In the genomic region with DNA sequence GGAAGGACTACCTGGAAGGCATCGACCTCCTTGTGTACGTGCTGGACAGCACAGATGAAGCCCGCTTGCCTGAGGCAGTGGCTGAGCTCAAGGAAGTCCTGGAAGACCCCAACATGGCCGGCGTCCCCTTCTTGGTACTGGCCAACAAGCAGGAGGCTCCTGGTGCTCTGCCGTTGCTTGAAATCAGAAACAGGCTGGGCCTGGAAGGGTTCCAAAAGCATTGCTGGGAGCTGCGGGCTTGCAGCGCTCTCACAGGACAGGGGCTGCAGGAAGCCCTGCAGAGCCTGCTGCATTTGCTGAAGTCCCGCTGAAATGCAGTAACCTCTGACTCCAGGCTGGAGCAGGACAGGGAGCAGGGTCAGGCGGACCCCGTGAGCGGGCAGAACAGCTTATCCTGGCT, we compare ENCODE assay signal across 10 mouse cellular contexts. TPM values are rescaled to one million over a fixed set of nuclear protein-coding genes. Genes with fewer than 3 reads are reported as not detected.
A peak's percentile ranks its signal among the peaks of the same experiment; 100 is the strongest.
DNase-seq lines count a peak whose midpoint lies in the region; ATAC-seq and TF ChIP-seq lines count a peak whose summit lies in the region.
"Had no signal": no experiment of that assay in that cellular context is flagged by ENCODE, and none has a peak within 500 bp of the region (broad histone marks: within the 10 kb centered on the region; RNA-seq: fewer than 3 reads in every experiment).

No protein-coding gene starts in this region.

- no peaks in the 10 kb centered on the region for H3K27me3 ChIP-seq in intestine, postnatal 0 days (replicated peaks; ENCODE audit: control insufficient read depth, insufficient read depth, low read length)
- no peaks in the 10 kb centered on the region for H3K27me3 ChIP-seq in intestine, embryonic 15.5 days (replicated peaks)
- no peaks in the 10 kb centered on the region for H3K27me3 ChIP-seq in stomach, embryonic 16.5 days (ENCODE audit: control insufficient read depth, insufficient read depth, low read length)

- no peak overlapping the region for H3K4me3 ChIP-seq in intestine, postnatal 0 days (ENCODE audit: low read depth, low read length)
- H3K4me3 ChIP-seq in intestine, embryonic 15.5 days (replicated peaks) = no peak overlapping the region
- no peak overlapping the region for H3K4me3 ChIP-seq in stomach, embryonic 16.5 days (replicated peaks; ENCODE audit: low read length)
- no peak overlapping the region for H3K4me3 ChIP-seq in layer of hippocampus, adult 2 months

- H3K9me3 ChIP-seq in intestine, postnatal 0 days (ENCODE audit: control insufficient read depth) = no peaks in the 10 kb centered on the region
- H3K9me3 ChIP-seq in intestine, embryonic 15.5 days = no peaks in the 10 kb centered on the region
- no peaks in the 10 kb centered on the region for H3K9me3 ChIP-seq in stomach, embryonic 16.5 days (replicated peaks; ENCODE audit: control insufficient read depth, low read length)

- no peaks in the 10 kb centered on the region for H3K4me1 ChIP-seq in intestine, postnatal 0 days (replicated peaks; ENCODE audit: control insufficient read depth, insufficient read depth, low read length)
- H3K4me1 ChIP-seq in intestine, embryonic 15.5 days (replicated peaks) = 0 out of 2 replicates have a peak, but pooled peaks cover 6% of the 10 kb centered on the region
- H3K4me1 ChIP-seq in stomach, embryonic 16.5 days (ENCODE audit: control insufficient read depth, insufficient read depth, low read length) = peaks cover 6% of the 10 kb centered on the region; the same call in 1 of the 2 replicates

- no peak for ATAC-seq in intestine, postnatal 0 days
- ATAC-seq in intestine, embryonic 15.5 days = no peak
- no peak for ATAC-seq in stomach, embryonic 16.5 days (ENCODE audit: insufficient read depth, low FRiP score)

- DNase-seq in adrenal gland, postnatal 10 days = peak; percentile 29
- DNase-seq in adrenal gland, postnatal 36 days = no peak
- DNase-seq in right cerebral cortex, postnatal 4 days = peak; percentile 20
- DNase-seq in right cerebral cortex, adult 18-20 months = no peak
- DNase-seq in layer of hippocampus, adult 2 months (ENCODE audit: low spot score in 2 of 2) = no peak
- DNase-seq: cerebellum, adult 8-10 months; kidney, adult 11 months had no signal

- H3K4me2 ChIP-seq in intestine, postnatal 0 days (replicated peaks; ENCODE audit: low read depth) = no peak overlapping the region
- no peak overlapping the region for H3K4me2 ChIP-seq in intestine, embryonic 15.5 days (replicated peaks)
- H3K4me2 ChIP-seq in stomach, embryonic 16.5 days (ENCODE audit: low read depth, low read length) = peak overlapping the region; percentile 4; the same call in 1 of the 2 replicates

- no peak overlapping the region for H3K9ac ChIP-seq in intestine, postnatal 0 days (ENCODE audit: low read depth, low read length)
- H3K9ac ChIP-seq in intestine, embryonic 15.5 days = no peak overlapping the region
- H3K9ac ChIP-seq in stomach, embryonic 16.5 days (ENCODE audit: low read length) = no peak overlapping the region

- TF ChIP-seq CTCF in intestine, postnatal 0 days (IDR thresholded peaks at IDR 0.05; ENCODE audit: low read depth) = 0 out of 2 replicates have a peak, but pooled peaks have one; percentile 3
- TF ChIP-seq CTCF in layer of hippocampus, adult 2 months (conservative IDR thresholded peaks at IDR 0.05) = no peak

- no peaks in the 10 kb centered on the region for H3K36me3 ChIP-seq in intestine, postnatal 0 days (ENCODE audit: control insufficient read depth, insufficient read depth)
- no peaks in the 10 kb centered on the region for H3K36me3 ChIP-seq in intestine, embryonic 15.5 days
- no peaks in the 10 kb centered on the region for H3K36me3 ChIP-seq in stomach, embryonic 16.5 days (ENCODE audit: control insufficient read depth, insufficient read depth, low read length)

- WGBS in intestine, postnatal 0 days = 63% methylated on average over 12 of the region's 12 CpGs
- WGBS in intestine, embryonic 15.5 days = 71% methylated on average over 12 of the region's 12 CpGs
- WGBS in stomach, embryonic 16.5 days = 53% methylated on average over 12 of the region's 12 CpGs

- no peak overlapping the region for H3K27ac ChIP-seq in intestine, postnatal 0 days (ENCODE audit: low read depth, low read length)
- H3K27ac ChIP-seq in intestine, embryonic 15.5 days = no peak overlapping the region
- no peak overlapping the region for H3K27ac ChIP-seq in stomach, embryonic 16.5 days (ENCODE audit: low read length)
- no peak overlapping the region for H3K27ac ChIP-seq in layer of hippocampus, adult 2 months

RNA-seq across cellular contexts. Expression of a gene that starts 1.4 kb away (rescaled TPM):
- total RNA-seq in adrenal gland, postnatal 10 days (2021) = 1 to 10 TPM in 1 of 2 experiments, under 1 TPM in 1; 0.85 to 1.1 TPM
- total RNA-seq in adrenal gland, postnatal 36 days (2021) = 1 to 10 TPM in 1 of 2 experiments, under 1 TPM in 1; 0.49 to 2.1 TPM
- polyA plus RNA-seq in intestine, postnatal 0 days (2015; fragmentation: Nextera tagmentation; extraction: Ambion mirVana) = 1.4 and 1.5 TPM in 2 replicates
- 0.78 and 1.1 TPM in 2 replicates for polyA plus RNA-seq in intestine, embryonic 15.5 days (2015; fragmentation: Nextera tagmentation; extraction: Ambion mirVana)
- polyA plus RNA-seq in stomach, embryonic 16.5 days (2015; fragmentation: Nextera tagmentation; extraction: Ambion mirVana) = 1.4 and 1.6 TPM in 2 replicates
- total RNA-seq in layer of hippocampus, adult 2 months (2021) = under 1 TPM; 0.32 to 0.41 TPM

RNA-seq across cellular contexts. Expression of a gene that starts 49.3 kb away (rescaled TPM):
- total RNA-seq in adrenal gland, postnatal 10 days (2021) = 1 to 10 TPM; 6.6 to 7.1 TPM
- total RNA-seq in adrenal gland, postnatal 36 days (2021) = 1 to 10 TPM; 2.3 to 4.0 TPM
- 11.1 and 12.1 TPM in 2 replicates for polyA plus RNA-seq in intestine, postnatal 0 days (2015; fragmentation: Nextera tagmentation; extraction: Ambion mirVana)
- 7.5 and 8.8 TPM in 2 replicates for polyA plus RNA-seq in intestine, embryonic 15.5 days (2015; fragmentation: Nextera tagmentation; extraction: Ambion mirVana)
- polyA plus RNA-seq in stomach, embryonic 16.5 days (2015; fragmentation: Nextera tagmentation; extraction: Ambion mirVana) = 7.4 and 8.8 TPM in 2 replicates
- total RNA-seq in layer of hippocampus, adult 2 months (2021) = 1 to 10 TPM; 6.3 to 7.2 TPM

RNA-seq across cellular contexts. Expression of a gene that starts 52.7 kb away (rescaled TPM):
- total RNA-seq in adrenal gland, postnatal 10 days (2021) = 10 to 100 TPM; 10.2 to 20.1 TPM
- total RNA-seq in adrenal gland, postnatal 36 days (2021) = 1 to 10 TPM in 1 of 2 experiments, under 1 TPM in 1; 0.73 to 1.9 TPM
- polyA plus RNA-seq in intestine, postnatal 0 days (2015; fragmentation: Nextera tagmentation; extraction: Ambion mirVana) = 2.8 TPM in 2 replicates
- 0.78 and 0.79 TPM in 2 replicates for polyA plus RNA-seq in intestine, embryonic 15.5 days (2015; fragmentation: Nextera tagmentation; extraction: Ambion mirVana)
- polyA plus RNA-seq in stomach, embryonic 16.5 days (2015; fragmentation: Nextera tagmentation; extraction: Ambion mirVana) = 1.6 and 5.6 TPM in 2 replicates
- under 1 TPM in 1 of 2 experiments, not detected in 1; 0.28 TPM for total RNA-seq in layer of hippocampus, adult 2 months (2021)

Comparison
In these comparisons a context has a peak if more than half of its experiments do, and no peak if none do; other contexts are left out.
1. DNase-seq: peak in adrenal gland, postnatal 10 days (single experiment) and right cerebral cortex, postnatal 4 days (single experiment); none in adrenal gland, postnatal 36 days (0 of 2), right cerebral cortex, adult 18-20 months (single experiment) and layer of hippocampus, adult 2 months (0 of 2).